Mouse (Mus musculus) embryonic fibroblast, embryonic 13.5 days (primary cell): ENCODE measurements at regions not wholly inside any gene's neighbourhood (a gene's known extent, or its start where the extent isn't known, plus 50 kb on each side); places are given as distances from the start of the nearest gene placed in this dataset.

Experiments
- H3K27ac ChIP-seq: 2 replicates; pipeline ENCODE4 v1.5.1; 2012; ENCODE audit warnings: low read length, control low read depth, inconsistent platforms; ENCODE audit not compliant: insufficient read depth
- H3K4me1 ChIP-seq: 2 replicates; pipeline ENCODE4 v1.6.1; 2011; ENCODE audit warnings: low read length; ENCODE audit not compliant: control insufficient read depth, insufficient read depth
- H3K4me3 ChIP-seq: 2 replicates; pipeline ENCODE4 v1.5.1; 2011; ENCODE audit warnings: mild to moderate bottlenecking, control low read depth, low read length; ENCODE audit not compliant: insufficient read depth
- CTCF ChIP-seq: IDR thresholded peaks from 2 replicates; pipeline ENCODE4 v1.5.1; 2011; ENCODE audit warnings: mild to moderate bottlenecking, control low read depth, low read length, moderate library complexity, borderline replicate concordance; ENCODE audit not compliant: insufficient read depth
- POLR2A ChIP-seq: IDR thresholded peaks from 2 replicates; pipeline ENCODE4 v1.6.1; 2011; ENCODE audit warnings: low read depth, mild to moderate bottlenecking, control low read depth, low read length, moderate library complexity

GRCm38 (mm10) chr2:146672761-146673160 is 160.6 kb upstream of the Ralgapa2 start:
- no peak for TF ChIP-seq CTCF
- H3K4me3 ChIP-seq, result no peak overlapping the region
- H3K27ac ChIP-seq, result no peak overlapping the region
- H3K4me1 ChIP-seq, result no peaks in the 10 kb centered on the region

- Histone ChIP-seq H3K4me1 (no peaks in the 10 kb centered on the region), H3K4me3 (no peak overlapping the region), H3K27ac (no peak overlapping the region)
- TF ChIP-seq CTCF (no peak), POLR2A (no peak)
Observed at GRCm38 (mm10) chr2:146681979-146682378, 169.8 kb upstream of the Ralgapa2 start.

- H3K4me3 ChIP-seq, result no peak overlapping the region
- H3K4me1 ChIP-seq, result no peaks in the 10 kb centered on the region
- H3K27ac ChIP-seq, result no peak overlapping the region
- TF ChIP-seq POLR2A (no peak), CTCF (no peak)
Observed at GRCm38 (mm10) chr2:146685854-146686507, 169.7 kb upstream of the Kiz start.

GRCm38 (mm10) chr2:146688544-146688943 is 167.1 kb upstream of the Kiz start:
- H3K4me3 ChIP-seq, result no peak overlapping the region
- no peak overlapping the region for H3K27ac ChIP-seq
- H3K4me1 ChIP-seq, result no peaks in the 10 kb centered on the region
- TF ChIP-seq POLR2A, result no peak

- Histone ChIP-seq H3K4me3 (no peak overlapping the region), H3K27ac (no peak overlapping the region), H3K4me1 (no peaks in the 10 kb centered on the region)
- TF ChIP-seq CTCF, result no peak
- no peak for TF ChIP-seq POLR2A
Observed at GRCm38 (mm10) chr2:146693484-146693883, 162.2 kb upstream of the Kiz start.

GRCm38 (mm10) chr2:146694041-146694440 is 161.6 kb upstream of the Kiz start:
- H3K4me3 ChIP-seq, result no peak overlapping the region
- H3K4me1 ChIP-seq, result no peaks in the 10 kb centered on the region
- TF ChIP-seq CTCF (no peak), POLR2A (no peak)
- H3K27ac ChIP-seq, result no peak overlapping the region

GRCm38 (mm10) chr2:146696277-146696676 is 159.4 kb upstream of the Kiz start:
- Histone ChIP-seq H3K4me1 (no peaks in the 10 kb centered on the region), H3K27ac (no peak overlapping the region), H3K4me3 (no peak overlapping the region)
- TF ChIP-seq CTCF, result no peak
- TF ChIP-seq POLR2A, result no peak

- TF ChIP-seq CTCF (no peak), POLR2A (no peak)
- H3K27ac ChIP-seq, result no peak overlapping the region
- H3K4me1 ChIP-seq, result no peaks in the 10 kb centered on the region
- H3K4me3 ChIP-seq, result no peak overlapping the region
Observed at GRCm38 (mm10) chr2:146696727-146697126, 158.9 kb upstream of the Kiz start.

GRCm38 (mm10) chr2:146710676-146711075 is 145.0 kb upstream of the Kiz start:
- no peak for TF ChIP-seq CTCF
- TF ChIP-seq POLR2A, result no peak
- no peak overlapping the region for H3K27ac ChIP-seq
- no peaks in the 10 kb centered on the region for H3K4me1 ChIP-seq
- no peak overlapping the region for H3K4me3 ChIP-seq

GRCm38 (mm10) chr2:146721184-146721715 is 134.4 kb upstream of the Kiz start:
- Histone ChIP-seq H3K27ac (no peak overlapping the region), H3K4me3 (no peak overlapping the region)
- TF ChIP-seq CTCF (no peak), POLR2A (no peak)

More at GRCm38 (mm10) chr2:146721184-146721715, 134.4 kb upstream of the Kiz start:
- no peaks in the 10 kb centered on the region for H3K4me1 ChIP-seq
